Mouse (Mus musculus) skeletal muscle tissue, adult 2 months (tissue): ENCODE measurements around the gene Tspan5.

Source experiments
- DNase-seq: peaks from one replicate; pipeline ENCODE4 v3.0.0-alpha.2; 2012; ENCODE audit warnings: low read depth, low spot score

Gene Tspan5

GRCm38 (mm10) chr3:138876931-138877361 is 135.0 kb downstream of the Tspan5 start:
- DNase-seq, result no peak

- no peak for DNase-seq
Measured at GRCm38 (mm10) chr3:138877741-138878140, 135.7 kb downstream of the Tspan5 start.

- DNase-seq, result no peak
Measured at GRCm38 (mm10) chr3:138880999-138881724, 139.2 kb downstream of the Tspan5 start.

- no peak for DNase-seq
Measured at GRCm38 (mm10) chr3:138881725-138882347, 139.8 kb downstream of the Tspan5 start.

- no peak for DNase-seq
Measured at GRCm38 (mm10) chr3:138886121-138886520, 144.1 kb downstream of the Tspan5 start.

- peak; percentile 42 for DNase-seq
Measured at GRCm38 (mm10) chr3:138889214-138889613, 147.2 kb downstream of the Tspan5 start.

GRCm38 (mm10) chr3:138889769-138890295 is 147.8 kb downstream of the Tspan5 start:
- DNase-seq, result no peak

GRCm38 (mm10) chr3:138893520-138893919 is 151.5 kb downstream of the Tspan5 start:
- no peak for DNase-seq

- DNase-seq, result no peak
Measured at GRCm38 (mm10) chr3:138897500-138897899, 155.5 kb downstream of the Tspan5 start.

GRCm38 (mm10) chr3:138898055-138898454 is 156.1 kb downstream of the Tspan5 start:
- no peak for DNase-seq

- no peak for DNase-seq
Measured at GRCm38 (mm10) chr3:138900571-138901141, 158.7 kb downstream of the Tspan5 start.

GRCm38 (mm10) chr3:138905678-138906077 is 163.7 kb downstream of the Tspan5 start:
- DNase-seq, result no peak

GRCm38 (mm10) chr3:138906112-138906880 is 164.3 kb downstream of the Tspan5 start:
- peak; percentile 57 for DNase-seq

GRCm38 (mm10) chr3:138909313-138909712 is 167.3 kb downstream of the Tspan5 start:
- no peak for DNase-seq

- no peak for DNase-seq
Measured at GRCm38 (mm10) chr3:138912504-138912903, 170.5 kb downstream of the Tspan5 start.

GRCm38 (mm10) chr3:138914626-138915288 is 172.8 kb downstream of the Tspan5 start:
- no peak for DNase-seq

- DNase-seq, result no peak
Measured at GRCm38 (mm10) chr3:138916591-138916990, 174.6 kb downstream of the Tspan5 start.

- DNase-seq, result no peak
Measured at GRCm38 (mm10) chr3:138917016-138917415, 175.0 kb downstream of the Tspan5 start.

GRCm38 (mm10) chr3:138918241-138918640 is 176.2 kb downstream of the Tspan5 start:
- DNase-seq, result no peak

GRCm38 (mm10) chr3:138926161-138926560 is 184.2 kb downstream of the Tspan5 start:
- no peak for DNase-seq

GRCm38 (mm10) chr3:138927437-138927836 is 185.4 kb downstream of the Tspan5 start:
- DNase-seq, result no peak
